Mouse (Mus musculus) testis, adult 2 months (tissue): Measurements from ENCODE around the gene Pdcd5. TPM values are rescaled to one million over a fixed set of nuclear protein-coding genes. Genes with fewer than 3 reads are reported as not detected.
A peak's percentile ranks its signal among the peaks of the same experiment; 100 is the strongest.

Experiments
- H3K27ac ChIP-seq: fragments of 200-500 bp; 2 replicates; pipeline ENCODE4 v1.5.1; 2012; ENCODE audit warnings: low read depth, low read length; ENCODE audit not compliant: control insufficient read depth, insufficient read depth
- H3K27me3 ChIP-seq: fragments of 200-500 bp; 2 replicates; pipeline ENCODE4 v1.6.1; 2012; ENCODE audit warnings: mild to moderate bottlenecking, low read length, moderate library complexity; ENCODE audit not compliant: control insufficient read depth, insufficient read depth
- H3K36me3 ChIP-seq: fragments of 200-500 bp; 2 replicates; pipeline ENCODE4 v1.6.1; 2012; ENCODE audit warnings: mild to moderate bottlenecking, low read length; ENCODE audit not compliant: control insufficient read depth, insufficient read depth
- H3K4me1 ChIP-seq: fragments of 200-500 bp; 2 replicates; pipeline ENCODE4 v1.6.1; 2012; ENCODE audit warnings: low read length; ENCODE audit not compliant: control insufficient read depth, insufficient read depth
- H3K4me3 ChIP-seq: fragments of 200-500 bp; 2 replicates; pipeline ENCODE4 v1.5.1; 2012; ENCODE audit warnings: low read depth, mild to moderate bottlenecking, low read length, moderate library complexity, mixed read lengths; ENCODE audit not compliant: control insufficient read depth
- CTCF ChIP-seq: fragments of 200-500 bp; IDR thresholded peaks from 2 replicates; pipeline ENCODE4 v1.5.1; 2012; ENCODE audit warnings: low read depth, mild to moderate bottlenecking, inconsistent platforms, low read length, moderate library complexity; ENCODE audit not compliant: control insufficient read depth, insufficient read depth, insufficient replicate concordance
- POLR2A ChIP-seq: fragments of 200-500 bp; IDR thresholded peaks from 2 replicates; pipeline ENCODE4 v1.6.1; 2012; ENCODE audit warnings: low read depth, mild to moderate bottlenecking, inconsistent platforms, low read length, moderate library complexity; ENCODE audit not compliant: control insufficient read depth
- polyA plus RNA-seq: library from polyadenylated mRNA; depleted of rRNA; stranded (reverse); fragments of >200 nt; gene quantifications from 2 replicates; pipeline ENCODE4 v1.2.3, GENCODE M21; 2012; rRNA removed

The Pdcd5 gene
- polyA plus RNA-seq, 1 experiment: 272 TPM

DNA sequence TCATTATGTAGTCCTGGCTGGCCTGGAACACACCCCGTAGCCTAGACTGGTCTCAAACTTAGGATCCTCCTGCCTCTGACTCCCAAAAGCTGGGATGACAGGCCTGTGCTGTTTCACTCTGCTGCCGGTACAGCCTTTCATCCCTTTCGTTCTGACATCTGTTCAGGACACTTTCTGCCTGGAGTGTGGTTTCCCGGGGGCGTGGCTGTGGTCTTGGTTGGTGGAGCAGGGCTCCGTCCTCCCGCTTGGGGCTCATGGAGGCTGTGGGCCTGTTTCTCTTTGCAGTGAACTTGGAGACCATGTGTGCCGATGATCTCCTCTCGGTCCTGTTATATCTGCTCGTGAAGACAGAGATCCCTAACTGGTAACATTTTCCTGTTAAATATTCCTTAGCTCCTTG is 40.5 kb downstream of the Pdcd5 start:
- Histone ChIP-seq H3K27ac (no peak overlapping the region), H3K27me3 (no peaks in the 10 kb centered on the region), H3K4me1 (no peaks in the 10 kb centered on the region), H3K4me3 (no peak overlapping the region), H3K36me3 (no peaks in the 10 kb centered on the region)
- no peak for TF ChIP-seq POLR2A
- TF ChIP-seq CTCF: no peak

DNA sequence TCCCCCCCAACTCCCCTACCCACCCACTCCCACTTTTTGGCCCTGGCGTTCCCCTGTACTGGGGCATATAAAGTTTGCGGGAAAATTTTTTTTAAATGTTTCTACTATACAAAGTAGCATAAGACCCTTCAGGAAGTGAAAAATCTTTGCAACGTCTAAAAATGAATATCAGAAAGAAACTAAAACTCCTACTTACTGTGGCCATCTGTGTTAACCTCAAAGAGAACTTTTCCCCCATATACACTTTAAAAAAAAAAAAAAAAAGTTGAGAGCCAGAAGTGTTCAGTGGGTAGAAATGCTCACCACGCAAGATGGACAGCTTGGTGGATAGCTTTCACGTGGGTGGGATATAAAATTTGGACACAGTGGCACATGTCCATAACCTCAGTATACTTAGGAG is 44.6 kb downstream of the Pdcd5 start:
- Histone ChIP-seq H3K27ac (no peak overlapping the region), H3K4me1 (no peaks in the 10 kb centered on the region)

DNA sequence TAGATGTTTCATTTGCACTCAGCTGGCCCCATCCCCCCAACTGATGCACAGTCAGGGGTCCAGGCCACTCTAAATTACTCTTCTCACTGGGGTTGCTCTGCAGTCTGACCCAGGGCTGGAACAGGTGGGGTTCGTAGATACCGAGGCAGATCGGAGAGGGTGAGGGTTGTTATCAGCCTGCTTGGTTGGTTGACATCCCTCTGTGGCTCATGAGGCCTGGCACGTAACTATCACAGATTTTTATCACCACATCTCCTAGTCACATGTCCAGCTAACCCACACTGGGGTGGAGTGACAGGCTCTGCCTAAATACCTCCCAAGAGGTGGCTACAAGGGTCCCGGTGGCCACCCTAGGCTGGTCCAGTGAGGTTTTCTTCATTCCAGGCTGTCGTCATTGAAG is 46.2 kb downstream of the Pdcd5 start:
- H3K36me3 ChIP-seq: no peaks in the 10 kb centered on the region
- no peak for TF ChIP-seq CTCF
- TF ChIP-seq POLR2A: no peak
- H3K4me1 ChIP-seq: no peaks in the 10 kb centered on the region
- H3K27me3 ChIP-seq: no peaks in the 10 kb centered on the region
- no peak overlapping the region for H3K4me3 ChIP-seq
- H3K27ac ChIP-seq: no peak overlapping the region

More for the DNA sequence above, 44.6 kb downstream of the Pdcd5 start:
- no peak for TF ChIP-seq POLR2A
- TF ChIP-seq CTCF: no peak
- no peaks in the 10 kb centered on the region for H3K27me3 ChIP-seq
- no peak overlapping the region for H3K4me3 ChIP-seq
- no peaks in the 10 kb centered on the region for H3K36me3 ChIP-seq

DNA sequence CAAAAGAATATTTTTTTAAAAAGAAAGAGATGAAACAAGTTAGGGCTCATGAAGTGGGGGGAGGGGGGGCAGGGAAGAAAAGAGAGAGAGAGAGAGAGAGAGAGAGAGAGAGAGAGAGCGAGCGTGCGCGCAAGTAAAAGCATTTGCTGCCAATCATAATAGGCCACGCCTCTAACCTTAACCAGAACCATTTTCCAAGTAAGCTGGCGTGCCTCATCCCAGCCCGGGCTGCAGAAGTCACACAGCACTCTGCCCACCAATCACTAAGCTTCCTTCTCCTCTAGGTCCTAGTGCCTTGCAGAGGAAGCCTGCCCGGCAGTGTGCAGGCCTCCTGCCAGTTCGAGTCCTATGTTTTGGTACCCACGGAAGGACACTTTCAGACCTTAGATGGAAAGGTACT is 47.3 kb downstream of the Pdcd5 start:
- Histone ChIP-seq H3K4me1 (no peaks in the 10 kb centered on the region), H3K27ac (no peak overlapping the region), H3K27me3 (no peaks in the 10 kb centered on the region), H3K4me3 (no peak overlapping the region), H3K36me3 (no peaks in the 10 kb centered on the region)
- no peak for TF ChIP-seq POLR2A
- no peak for TF ChIP-seq CTCF

DNA sequence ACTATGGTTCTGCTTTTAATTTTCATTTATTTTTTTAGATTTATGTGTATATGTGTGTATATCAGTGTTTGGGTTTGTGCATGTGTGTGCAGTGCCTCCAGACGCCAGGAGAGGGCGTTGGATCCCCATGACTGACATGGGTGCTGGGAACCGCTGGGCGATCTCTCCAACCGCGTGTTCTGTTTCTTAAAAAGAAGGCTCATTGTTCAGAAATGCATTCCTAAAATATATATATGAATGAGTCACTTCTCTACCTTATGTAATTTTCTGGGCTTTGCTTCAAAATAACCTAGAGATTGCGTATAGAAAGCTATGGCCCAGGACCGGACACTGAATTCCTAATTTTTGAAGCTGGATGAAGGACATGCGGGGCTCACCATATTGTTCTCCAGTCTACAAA is 47.8 kb downstream of the Pdcd5 start:
- no peak overlapping the region for H3K4me3 ChIP-seq
- H3K4me1 ChIP-seq: no peaks in the 10 kb centered on the region
- TF ChIP-seq CTCF (peak; percentile 63; the same call in 1 of the 2 replicates), POLR2A (no peak)
- H3K36me3 ChIP-seq: no peaks in the 10 kb centered on the region
- H3K27ac ChIP-seq: no peak overlapping the region
- H3K27me3 ChIP-seq: no peaks in the 10 kb centered on the region

DNA sequence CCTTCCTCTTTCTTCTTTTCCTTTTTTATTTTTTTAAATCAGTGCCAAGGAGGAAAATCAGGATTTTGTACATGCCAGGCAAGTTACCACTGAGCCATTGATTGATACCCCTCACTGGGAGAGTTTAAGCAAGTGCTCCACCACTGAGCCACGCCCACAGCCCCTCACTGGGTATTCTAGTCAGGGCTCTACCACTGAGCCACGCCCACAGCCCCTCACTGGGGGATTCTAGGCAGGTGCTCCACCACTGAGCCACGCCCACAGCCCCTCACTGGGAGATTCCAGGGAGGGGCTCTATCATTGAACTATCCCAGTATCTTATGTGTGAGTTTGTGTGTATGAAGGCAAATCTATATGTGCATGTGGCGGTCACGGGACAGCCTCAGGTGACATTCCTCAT is 53.0 kb downstream of the Pdcd5 start:
- Histone ChIP-seq H3K4me3 (no peak overlapping the region), H3K27me3 (no peaks in the 10 kb centered on the region), H3K27ac (no peak overlapping the region), H3K4me1 (peaks cover 5% of the 10 kb centered on the region), H3K36me3 (no peaks in the 10 kb centered on the region)
- no peak for TF ChIP-seq POLR2A
- TF ChIP-seq CTCF: no peak

Other genes with a start within 250 kb of the Pdcd5 start
- gene Slc7a9, start 198.7 kb downstream of the Pdcd5 start, polyA plus RNA-seq: 0.37 and 0.47 TPM in 2 replicates
- gene Tdrd12, start 109.8 kb downstream of the Pdcd5 start, polyA plus RNA-seq: 19.0 and 24.1 TPM in 2 replicates
- gene Nudt19, start 91.2 kb downstream of the Pdcd5 start, polyA plus RNA-seq: 4.9 and 5.7 TPM in 2 replicates
- gene Rgs9bp, start 61.9 kb downstream of the Pdcd5 start, polyA plus RNA-seq: 0.06 and 0.07 TPM in 2 replicates
- 12.8 and 15.0 TPM in 2 replicates for gene Ankrd27, start 61.3 kb downstream of the Pdcd5 start, polyA plus RNA-seq
- 4.6 and 4.8 TPM in 2 replicates for gene Dpy19l3, start 106.9 kb upstream of the Pdcd5 start, polyA plus RNA-seq
- gene Zfp507, start 155.5 kb upstream of the Pdcd5 start, polyA plus RNA-seq: 12.0 and 13.1 TPM in 2 replicates